Mouse (Mus musculus) adipose tissue, adult 10 weeks (tissue): Measurements from ENCODE around the gene Gpn2. TPM values are rescaled to one million over a fixed set of nuclear protein-coding genes. Genes with fewer than 3 reads are reported as not detected.

ENCODE experiments used
- polyA plus RNA-seq: library from polyadenylated mRNA; stranded (reverse); fragments of 350-450 nt; fragmentation: Illumina TruSeq; extraction: RNeasy Lipid Tissue Mini Kit (QIAGEN cat#74804); gene quantifications from one replicate; pipeline ENCODE4 v1.2.3, GENCODE M21; 2014; ENCODE audit warnings: low read depth, low replicate concordance

Gene Gpn2
- polyA plus RNA-seq: 14.8 TPM

DNA sequence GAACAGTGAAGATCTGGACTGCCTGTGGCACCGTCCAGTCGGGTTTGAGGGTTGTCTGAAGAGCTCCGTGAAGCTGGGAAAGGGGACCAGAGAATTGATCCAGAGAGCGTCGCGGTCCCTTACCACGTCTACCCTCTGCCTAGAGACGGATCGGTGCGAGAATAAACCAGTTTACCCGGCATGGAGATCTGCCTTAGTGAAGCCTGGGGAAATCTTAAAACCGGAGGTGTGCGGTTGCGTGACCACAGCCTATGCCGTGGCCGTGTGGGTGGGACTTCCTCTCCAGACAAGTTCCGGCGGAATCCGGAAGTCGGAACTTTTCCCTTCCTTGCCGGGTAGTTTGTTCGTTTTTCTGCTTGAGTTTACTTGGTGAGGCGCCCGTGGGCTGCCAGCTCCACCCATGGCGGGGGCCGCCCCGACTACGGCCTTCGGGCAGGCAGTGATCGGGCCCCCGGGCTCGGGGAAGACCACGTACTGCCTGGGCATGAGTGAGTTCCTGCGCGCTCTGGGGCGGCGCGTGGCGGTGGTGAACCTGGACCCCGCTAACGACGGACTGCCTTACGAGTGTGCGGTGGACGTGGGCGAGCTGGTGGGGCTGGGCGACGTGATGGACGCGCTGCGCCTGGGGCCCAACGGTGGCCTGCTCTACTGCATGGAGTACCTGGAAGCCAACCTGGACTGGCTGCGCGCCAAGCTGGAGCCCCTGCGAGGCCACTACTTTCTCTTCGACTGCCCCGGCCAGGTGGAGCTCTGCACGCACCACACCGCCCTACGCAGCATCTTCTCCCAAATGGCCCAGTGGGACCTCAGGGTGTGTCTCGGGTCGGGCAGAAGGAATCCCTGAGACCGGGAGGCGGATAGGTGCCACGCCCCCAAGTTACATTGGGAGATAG lies at the start of gene Gpn2:
Gpn2 (plus strand) TSS at position 304 of the 893 bp plus-strand sequence.

DNA sequence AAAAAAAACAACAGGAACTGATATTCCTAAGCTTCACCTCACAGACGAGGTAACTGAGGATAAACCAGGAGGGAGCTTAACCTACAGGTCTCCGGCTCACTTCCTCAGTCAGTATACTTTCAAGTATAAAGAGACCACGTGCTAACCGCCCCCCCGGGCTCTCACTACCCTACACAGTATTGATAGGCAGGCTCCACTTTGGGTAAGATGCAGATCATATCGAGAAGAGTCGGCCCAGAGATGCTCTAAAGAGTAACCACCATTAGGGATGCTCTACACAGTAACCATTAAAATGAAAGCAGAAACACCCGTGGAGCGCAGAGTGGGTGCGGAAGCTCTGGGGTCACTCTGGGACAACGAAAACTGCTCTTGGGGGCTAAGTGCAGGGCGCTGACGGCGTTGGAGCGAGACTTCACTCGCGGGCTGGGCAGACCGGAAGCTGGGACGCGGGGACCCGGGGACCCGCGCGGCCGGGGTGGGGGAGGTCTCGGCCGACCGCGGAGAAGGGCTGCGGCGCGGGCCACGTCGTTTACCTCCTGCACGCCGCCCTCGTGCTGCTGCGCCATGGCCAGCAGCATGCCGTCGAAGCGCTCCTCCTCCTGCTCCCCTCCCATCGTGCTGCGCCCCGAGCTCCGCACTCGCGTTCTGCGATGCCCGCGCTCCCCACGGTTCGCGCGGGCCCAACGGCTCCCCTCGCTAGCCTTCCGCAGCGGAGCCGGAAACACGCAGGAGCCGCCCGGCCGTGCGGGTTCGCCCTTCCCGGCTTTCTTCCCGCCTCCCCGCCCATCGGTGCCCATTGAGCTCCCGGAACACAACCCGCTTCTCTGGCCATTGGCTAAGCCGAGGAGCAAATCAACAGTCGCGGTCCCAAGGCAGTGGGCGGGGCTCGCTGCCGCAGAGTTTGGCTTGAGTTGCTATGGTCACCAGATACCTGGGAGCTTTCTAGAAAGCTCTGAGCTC lies 38.6 kb upstream of the Gpn2 start, which contains the start of gene Nudc:
Nudc (minus strand) TSS at position 725 of the 960 bp plus-strand sequence.

DNA sequence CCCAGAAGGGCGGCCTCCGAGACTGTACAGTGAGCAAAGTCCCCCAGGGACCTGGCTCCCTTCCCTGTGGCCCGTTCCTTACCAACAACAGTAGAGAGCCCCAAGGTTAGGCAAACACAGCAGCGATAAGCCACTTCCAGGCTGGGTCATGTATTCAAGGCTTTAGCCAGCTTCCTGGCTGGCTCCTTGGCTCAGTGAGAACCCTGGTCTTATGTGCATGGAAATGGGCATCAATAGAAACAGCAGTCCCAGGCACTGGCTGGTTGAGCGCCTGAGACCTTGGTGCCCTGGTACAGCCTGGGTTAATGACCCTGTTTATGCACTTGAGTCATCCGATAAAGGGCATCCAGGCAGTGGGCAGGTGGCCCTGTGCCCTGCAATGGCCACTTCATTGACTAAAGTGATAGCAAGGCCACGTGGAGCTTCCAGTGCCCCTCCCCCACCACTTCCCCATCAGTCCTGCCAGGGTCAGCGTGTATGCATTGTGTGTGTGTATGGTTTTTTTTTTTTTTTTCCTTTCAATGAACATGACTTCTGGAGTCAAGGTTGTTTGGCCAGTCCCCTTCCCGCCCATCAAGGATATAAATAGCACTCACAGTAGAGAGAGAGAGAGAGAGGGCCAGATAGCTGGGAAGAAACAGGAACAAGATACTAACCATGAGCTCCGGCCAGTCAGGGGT lies 31.3 kb upstream of the Gpn2 start, which contains the start of gene Nr0b2:
Nr0b2 (plus strand) TSS at position 609 of the 680 bp plus-strand sequence.

DNA sequence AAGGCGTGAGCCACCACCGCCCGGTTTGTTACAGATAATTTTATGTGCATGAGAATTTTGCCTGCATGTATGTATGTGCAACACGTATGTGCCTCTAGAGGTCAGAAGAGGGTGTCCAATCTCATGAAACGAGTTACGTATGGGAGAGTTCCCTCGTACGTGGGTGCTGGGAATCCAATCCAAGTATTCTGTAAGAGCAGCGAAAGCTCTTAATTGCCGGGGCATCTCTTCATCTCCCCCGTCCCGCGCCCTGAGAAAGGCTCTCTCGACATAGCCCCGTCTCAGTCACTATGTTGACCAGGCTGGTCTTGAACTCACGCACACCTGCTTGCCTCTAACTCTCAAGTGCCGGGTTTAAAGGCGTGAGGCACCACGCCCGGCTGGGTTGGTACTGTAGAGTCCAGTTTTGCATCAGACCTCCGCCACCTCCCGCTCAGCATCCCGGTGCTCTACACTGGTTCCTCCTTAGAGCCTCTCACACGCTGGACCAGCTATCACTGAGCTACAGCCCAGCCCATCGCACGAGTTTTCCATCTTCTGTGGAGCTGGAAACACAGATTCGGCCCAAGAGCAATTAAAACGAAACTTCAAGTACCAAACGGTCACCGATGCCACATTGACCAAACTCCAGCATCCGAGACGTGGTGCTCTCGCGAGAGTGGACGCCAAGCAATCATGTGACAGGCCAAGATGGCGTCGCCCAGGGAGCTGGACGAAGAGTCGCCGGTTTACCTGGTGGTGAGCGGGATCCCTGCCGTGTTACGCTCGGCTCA lies 9.9 kb upstream of the Gpn2 start, which contains the start of gene Gpatch3:
Gpatch3 (plus strand) TSS at position 676 of the 773 bp plus-strand sequence.

DNA sequence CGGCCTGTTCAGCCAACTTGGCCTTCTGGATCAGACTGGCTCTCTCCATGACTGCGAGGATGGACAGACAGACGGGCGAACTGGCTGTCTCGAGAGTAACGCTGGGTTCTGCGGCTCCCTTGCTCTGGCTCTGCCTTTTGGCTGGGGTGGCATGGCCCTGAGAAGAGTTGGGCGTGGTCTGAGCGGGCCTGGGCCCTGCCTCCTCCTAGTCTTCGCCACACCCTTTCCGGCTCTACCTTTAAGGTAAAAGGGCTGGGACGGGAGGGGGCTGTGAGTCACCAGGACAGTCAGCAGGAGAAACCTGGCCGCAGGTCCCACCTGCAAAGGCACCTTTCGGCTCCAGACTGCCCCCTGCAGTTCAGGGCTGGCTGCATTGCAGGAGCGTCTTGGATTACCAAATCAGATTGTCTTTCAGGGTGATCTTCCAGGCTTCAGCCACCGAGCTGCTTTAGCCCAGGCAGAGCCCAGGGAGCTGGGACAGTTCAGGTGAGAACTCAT lies 17.6 kb downstream of the Gpn2 start, which contains the start of gene Sfn:
Sfn (minus strand) TSS at position 448 of the 498 bp plus-strand sequence.

Other genes starting within 250 kb of the Gpn2 start
- 28.1 TPM for gene Wdtc1, start 230.9 kb upstream of the Gpn2 start, polyA plus RNA-seq
- 31.5 TPM for gene Slc9a1, start 214.7 kb upstream of the Gpn2 start, polyA plus RNA-seq
- gene Tent5b, start 104.2 kb upstream of the Gpn2 start, polyA plus RNA-seq: 4.6 TPM
- gene Trnp1, start 85.8 kb upstream of the Gpn2 start, polyA plus RNA-seq: 8.3 TPM
- 23.6 TPM for gene Kdf1, start 65.4 kb upstream of the Gpn2 start, polyA plus RNA-seq
- gene Nudc, start 38.4 kb upstream of the Gpn2 start, polyA plus RNA-seq: 106 TPM
- gene Nr0b2, start 31.0 kb upstream of the Gpn2 start, polyA plus RNA-seq: 0.29 TPM
- 4.5 TPM for gene Gpatch3, start 9.6 kb upstream of the Gpn2 start, polyA plus RNA-seq
- 24.1 TPM for gene Sfn, start 17.8 kb downstream of the Gpn2 start, polyA plus RNA-seq
- 14.5 TPM for gene Zdhhc18, start 65.8 kb downstream of the Gpn2 start, polyA plus RNA-seq
- 14.6 TPM for gene Pigv, start 88.3 kb downstream of the Gpn2 start, polyA plus RNA-seq
- gene Arid1a, start 172.4 kb downstream of the Gpn2 start, polyA plus RNA-seq: 31.7 TPM